Mouse (Mus musculus) cortical plate, adult 2 months (tissue): ENCODE results near the gene Col26a1.

Experiments used
- CTCF ChIP-seq: fragments of 200-500 bp; IDR thresholded peaks from 2 replicates; pipeline ENCODE4 v1.5.1; 2011; ENCODE audit warnings: mild to moderate bottlenecking, control low read depth, low read length; ENCODE audit not compliant: insufficient read depth; ENCODE audit errors: extremely low read depth
- POLR2A ChIP-seq: fragments of 200-500 bp; IDR thresholded peaks from 2 replicates; pipeline ENCODE4 v1.6.1; 2011; ENCODE audit warnings: mild to moderate bottlenecking, low read length, control low read depth; ENCODE audit not compliant: insufficient read depth; ENCODE audit errors: extremely low read depth

DNA sequence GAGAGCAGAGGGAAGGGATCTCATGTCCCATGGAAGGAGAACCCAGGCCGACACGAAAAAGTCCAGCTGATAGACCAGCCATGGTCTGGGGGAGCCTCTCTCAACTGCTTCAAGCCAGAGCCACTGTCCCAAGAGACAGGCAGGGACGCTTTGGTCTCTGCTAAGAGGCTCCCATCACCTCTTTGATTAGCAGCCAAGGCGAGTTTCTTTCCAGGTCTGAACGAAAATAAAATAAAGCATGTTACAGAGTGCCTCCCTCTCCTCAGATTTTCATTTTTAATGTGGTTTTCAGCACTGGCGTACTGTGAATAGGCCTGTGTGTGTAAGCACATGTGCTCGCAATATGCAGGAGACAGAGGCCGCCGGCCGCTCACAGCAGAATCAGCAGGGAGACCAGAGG, 90.5 kb downstream of the Col26a1 start:
- TF ChIP-seq POLR2A (no peak), CTCF (no peak)
